Mouse (Mus musculus) induced T-regulatory cell, adult 2 months (primary cell): Measurements from ENCODE around the gene Nacc2.

Source experiments
- DNase-seq: peaks from one replicate; pipeline ENCODE4 v3.0.0-alpha.2; 2012; ENCODE audit warnings: low read depth

Gene Nacc2

DNA sequence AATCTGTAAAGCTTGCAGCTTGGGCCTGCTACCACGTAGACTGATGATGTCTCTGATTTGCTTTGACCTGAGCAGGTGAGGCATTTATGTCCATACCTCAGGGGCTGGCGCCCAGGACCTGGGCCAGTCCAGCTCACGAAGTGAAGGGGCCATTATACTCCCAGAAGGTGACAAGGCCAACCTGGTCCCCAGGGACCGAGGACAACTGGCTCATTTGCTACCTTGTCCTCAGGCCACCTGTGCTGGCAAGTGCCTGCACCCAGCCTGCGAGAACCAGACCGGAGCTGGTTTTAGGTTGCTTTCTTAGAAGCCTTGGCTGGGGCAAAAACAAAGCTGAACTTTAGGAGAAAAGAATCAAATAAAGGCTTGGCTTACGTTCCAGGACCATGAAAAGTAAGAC is 29.1 kb downstream of the Nacc2 start:
- DNase-seq = no peak

DNA sequence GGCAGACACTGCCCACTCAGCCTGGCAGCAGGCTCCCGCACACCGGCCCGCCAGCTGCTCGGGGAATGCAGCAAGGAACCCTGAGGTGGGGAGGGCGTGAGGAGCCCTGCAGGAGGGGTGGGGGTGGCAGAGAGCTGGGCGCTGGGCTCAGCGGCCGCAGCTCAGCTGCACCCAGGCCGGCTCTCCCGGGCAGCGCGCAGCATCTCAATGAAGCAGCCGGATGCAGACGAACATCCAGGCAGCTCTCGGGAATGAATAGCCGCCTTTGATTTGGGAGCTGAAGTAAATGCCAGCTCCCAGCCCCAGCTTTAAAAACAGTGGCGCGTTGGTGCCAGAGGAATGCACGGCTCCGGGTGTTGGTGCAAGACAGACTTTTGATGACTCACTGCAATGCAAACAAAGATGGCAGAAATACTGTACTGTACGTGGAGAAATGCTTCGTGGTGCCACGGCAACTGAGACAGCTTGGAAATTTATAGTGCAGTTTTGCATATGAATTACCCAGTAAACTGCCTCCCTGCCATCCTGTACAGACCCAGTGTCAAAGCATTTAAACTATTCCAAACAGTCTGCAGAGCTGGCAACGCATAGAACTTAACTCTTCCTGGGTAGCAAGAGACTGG is 31.1 kb downstream of the Nacc2 start:
- no peak for DNase-seq

DNA sequence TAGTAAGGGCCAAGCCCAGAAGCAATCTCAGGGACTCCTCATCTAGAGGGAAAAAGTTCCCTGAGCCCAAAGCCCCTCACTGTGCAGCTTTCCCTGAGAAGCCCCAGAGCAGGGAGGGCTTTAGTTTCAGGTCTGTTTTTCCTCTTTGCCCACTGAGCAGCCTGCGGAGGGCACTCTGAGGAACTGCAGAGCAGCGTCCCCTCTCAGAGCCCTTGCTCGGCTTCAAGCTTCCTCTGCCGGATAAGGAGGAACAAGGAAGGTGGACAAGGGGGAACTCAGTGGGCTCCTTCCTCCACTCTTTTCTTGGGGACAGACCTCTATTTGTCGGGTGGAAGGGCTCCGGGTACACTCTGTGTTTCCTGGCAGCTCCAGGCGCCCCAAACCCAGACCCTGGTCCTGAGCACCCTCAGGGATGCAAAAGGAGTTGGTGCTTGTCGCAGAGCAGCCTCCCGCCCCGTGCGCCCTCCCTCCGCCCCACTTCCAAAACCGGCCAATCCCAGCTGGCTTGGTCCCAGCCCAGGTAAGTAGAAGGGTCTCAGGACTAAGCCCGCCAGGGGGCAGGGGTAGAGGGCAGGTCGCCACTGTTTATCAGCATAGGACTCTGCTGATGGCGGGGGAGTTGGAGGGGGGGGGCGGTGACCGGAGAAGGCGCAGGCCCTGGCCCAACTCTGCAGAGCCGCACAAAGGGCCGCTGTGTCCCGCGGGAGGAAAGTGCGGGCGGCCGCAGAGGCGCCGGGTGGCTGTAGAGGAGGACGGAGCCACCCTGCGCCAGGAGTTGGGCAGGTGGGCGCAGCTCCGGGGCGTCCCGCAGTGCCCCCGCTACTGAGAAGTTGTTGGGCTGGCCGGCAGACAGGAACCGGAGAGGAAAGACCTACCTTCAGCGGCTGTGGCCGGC is 31.9 kb downstream of the Nacc2 start:
- no peak for DNase-seq

DNA sequence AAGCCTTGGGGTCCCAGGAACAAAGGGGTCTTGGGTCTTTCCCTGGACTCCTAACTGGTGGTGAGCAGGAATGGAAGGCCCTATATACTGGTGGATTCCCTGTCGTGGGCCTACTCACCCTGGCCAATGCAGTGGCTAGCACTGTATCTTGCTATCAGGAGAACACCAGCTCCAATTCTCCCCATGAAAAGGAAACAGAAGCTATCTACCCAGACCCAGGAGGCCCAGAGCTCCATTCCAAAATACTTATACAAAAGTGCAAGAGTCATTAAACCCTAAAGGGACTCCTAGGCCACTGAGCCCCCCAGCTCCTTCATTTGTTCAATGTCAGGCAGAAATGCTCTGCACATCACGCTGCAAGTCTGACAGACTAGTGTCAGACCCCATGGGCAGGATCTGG is 34.0 kb downstream of the Nacc2 start:
- DNase-seq = no peak

DNA sequence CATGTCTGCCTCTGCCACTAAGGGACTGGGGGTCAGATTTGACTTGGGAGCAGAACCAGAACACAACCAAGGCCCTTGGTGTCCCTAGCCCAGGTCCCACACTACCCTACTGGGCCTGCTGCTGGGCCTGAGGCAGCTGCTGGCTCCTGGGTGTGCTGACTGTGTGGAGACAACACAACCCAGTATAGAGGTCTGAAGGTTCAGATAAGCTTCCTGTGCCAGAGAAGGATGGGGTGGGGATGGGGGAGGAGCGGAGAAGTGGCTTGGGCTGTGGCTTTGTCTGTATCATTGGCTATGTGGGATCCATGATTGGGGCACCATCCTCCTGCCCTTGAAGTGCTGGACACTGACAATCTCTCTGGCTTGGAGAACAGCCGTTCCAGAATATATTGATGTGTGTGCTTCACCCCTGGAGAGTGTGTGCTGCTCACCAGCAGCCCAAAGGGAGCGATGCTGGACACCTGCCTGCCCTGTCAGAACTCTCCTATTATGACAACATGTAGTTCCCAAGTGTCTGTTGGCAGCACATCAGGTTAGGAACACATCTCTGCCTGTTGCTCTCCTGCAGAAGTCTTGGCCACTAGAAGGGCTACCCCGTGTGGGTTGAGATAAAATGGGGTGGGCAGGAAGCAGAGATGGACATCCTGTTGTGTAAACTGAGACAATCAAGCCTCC is 36.0 kb downstream of the Nacc2 start:
- no peak for DNase-seq

DNA sequence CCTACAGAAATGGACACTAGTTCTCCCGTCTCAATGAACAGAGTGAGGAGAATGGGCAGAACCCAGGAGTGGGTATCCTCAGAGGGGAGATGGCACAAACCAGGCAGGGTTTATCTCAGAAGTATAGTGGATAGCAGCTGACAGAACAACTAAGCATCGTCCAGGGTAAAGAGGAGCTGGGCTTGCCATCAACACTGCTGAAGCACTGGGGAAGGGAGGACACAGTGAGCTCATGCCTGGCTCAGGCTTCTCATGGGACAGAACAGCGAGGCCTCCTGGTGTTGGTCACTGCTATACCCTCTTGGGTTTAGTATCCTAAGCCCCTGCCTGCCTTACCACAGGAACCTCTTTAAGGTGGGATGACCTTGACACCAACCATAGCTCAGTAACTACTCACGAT is 36.5 kb downstream of the Nacc2 start:
- DNase-seq = no peak

DNA sequence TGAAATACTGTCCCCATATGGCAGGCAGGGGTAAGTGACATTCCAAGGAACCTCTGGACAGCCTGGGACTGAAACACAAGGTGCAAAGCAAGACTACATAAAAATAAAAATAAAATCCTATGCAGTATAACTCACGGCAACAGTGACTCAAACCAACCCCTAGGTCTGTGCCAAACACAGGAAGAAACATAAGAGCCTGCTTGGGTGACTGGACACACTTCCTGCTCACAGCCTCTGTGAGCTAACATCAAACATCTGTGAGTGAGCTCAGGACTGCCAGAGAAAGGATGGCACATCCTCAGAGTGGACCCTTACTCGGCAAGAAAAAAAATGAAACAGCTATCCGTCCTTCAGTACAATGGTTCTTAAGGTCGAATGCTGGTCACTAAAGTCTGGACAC is 40.1 kb downstream of the Nacc2 start:
- DNase-seq = no peak

DNA sequence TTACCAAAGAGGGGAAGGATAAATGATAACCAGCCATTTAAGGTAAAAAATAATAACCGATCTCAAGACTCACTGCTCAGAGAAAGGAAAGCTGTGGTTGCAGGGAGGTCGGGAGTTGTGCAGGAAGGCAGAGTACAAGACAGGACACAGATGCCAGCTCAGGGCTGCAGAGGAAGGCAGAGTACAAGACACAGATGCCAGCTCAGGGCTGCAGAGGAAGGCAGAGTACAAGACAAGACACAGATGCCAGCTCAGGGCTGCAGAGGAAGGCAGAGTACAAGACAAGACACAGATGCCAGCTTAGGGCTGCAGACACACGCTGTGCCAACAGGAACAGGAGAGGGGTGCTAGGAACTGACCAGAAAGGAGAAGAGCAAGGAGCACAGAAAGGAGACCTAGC is 42.2 kb downstream of the Nacc2 start:
- no peak for DNase-seq

DNA sequence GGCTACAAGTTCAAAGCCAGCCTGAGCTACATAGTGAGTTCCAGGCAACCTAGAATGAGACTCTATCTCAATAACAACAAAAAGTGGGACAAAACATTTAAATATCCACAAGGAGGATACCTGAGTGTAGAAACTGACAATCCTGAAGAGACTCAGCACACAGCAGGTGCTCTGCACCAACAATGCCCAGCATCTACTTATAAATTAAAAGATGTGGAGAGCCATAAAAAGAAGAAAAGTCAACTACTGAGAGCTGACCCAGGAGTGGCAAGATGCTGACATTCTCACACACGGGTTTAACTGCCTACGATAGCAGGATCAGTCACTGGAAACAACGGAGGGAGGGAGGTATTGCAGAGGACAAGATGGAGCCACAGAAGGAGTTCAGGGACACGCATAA is 43.6 kb downstream of the Nacc2 start:
- no peak for DNase-seq

DNA sequence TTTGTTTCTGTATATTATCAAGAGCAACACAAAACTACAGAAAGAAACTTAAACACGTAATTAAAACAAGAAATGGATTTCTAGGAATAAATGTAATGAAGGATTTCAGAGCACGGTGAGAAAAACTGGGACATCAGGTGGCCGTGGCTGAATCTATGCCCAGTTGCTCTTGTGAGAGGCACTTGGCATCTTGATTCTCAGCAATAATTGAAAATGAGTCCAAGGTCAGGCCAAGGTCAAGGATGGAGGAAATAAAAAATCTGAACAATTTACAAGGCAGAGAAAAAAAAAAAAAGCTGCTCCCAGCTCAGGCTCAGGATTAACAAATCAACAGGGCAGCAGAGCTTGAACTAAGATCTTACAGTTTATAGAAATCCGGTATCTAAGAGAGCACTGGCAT is 46.0 kb downstream of the Nacc2 start:
- no peak for DNase-seq

DNA sequence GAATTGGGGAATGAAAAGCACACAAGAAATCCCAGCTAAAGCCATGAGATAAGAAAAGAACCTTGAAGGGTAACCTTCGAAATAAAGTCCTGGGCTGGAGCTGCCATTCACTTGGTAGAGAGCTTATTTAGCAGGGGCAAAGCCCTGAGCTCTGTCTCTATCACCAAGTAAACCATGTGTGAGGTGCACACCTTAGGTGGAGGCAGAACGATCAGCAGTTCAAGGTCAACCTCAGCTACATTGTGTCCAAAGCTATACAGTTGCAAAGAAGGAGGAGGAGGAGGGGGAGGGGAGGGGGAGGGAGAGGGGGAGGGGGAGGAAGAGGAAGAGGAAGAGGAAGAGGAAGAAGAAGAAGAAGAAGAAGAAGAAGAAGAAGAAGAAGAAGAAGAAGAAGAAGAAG is 46.9 kb downstream of the Nacc2 start:
- no peak for DNase-seq

DNA sequence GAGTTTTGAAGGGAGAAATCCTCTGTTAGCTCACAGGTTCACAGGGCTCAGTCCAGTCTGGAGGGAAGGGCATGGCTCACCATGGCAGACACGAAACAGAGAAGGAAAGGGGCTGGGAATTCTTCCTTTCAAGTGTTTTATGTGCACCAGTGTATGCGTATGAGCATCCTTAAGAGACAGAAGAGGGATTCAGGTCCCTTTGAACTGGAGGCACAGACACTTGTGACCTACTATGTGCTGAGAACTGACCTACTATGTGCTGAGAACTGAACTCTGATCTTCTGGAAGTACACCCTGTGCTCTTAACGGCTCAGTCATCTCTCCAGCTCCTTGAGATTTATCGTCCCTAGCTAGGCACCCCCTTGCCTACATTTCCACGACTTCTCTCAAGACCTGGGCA is 48.5 kb downstream of the Nacc2 start:
- DNase-seq = no peak

DNA sequence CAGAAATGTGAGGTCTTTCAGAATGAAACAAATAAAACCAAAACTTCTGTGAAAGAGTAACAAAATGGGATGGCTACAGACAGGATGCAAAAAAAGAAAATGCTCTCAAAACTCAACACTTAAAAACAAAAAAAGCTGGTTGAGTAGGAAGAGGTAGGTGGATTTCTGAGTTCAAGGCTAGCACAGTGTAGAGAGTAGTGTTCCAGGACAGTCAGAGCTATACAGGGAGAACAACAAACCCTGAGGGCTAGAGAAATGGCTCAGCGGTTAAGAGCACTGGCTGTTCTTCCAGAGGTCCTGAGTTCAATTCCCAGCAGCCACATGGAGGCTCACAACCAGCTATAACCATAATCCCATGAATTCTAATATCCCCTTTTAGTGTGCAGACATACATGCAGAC is 54.4 kb downstream of the Nacc2 start:
- DNase-seq = no peak

DNA sequence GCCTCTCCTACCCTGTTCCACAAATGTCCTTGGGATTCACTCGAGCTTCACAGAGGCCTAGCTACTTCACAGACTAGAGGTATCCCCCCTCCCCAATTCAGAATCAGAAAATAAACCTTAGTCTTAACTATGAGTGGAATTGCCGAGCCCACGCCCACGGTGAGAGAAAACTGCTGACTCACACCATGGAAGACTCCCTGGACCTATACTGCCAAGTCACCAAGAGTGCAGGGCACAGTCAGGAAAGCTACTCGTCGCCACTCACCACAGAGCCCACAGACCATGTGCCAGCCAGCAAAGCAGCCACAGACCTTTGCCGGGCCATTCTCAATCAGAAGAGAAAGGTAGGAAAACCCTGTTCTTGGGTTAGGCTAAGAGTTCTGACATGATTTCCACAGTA is 54.8 kb downstream of the Nacc2 start:
- DNase-seq = no peak

DNA sequence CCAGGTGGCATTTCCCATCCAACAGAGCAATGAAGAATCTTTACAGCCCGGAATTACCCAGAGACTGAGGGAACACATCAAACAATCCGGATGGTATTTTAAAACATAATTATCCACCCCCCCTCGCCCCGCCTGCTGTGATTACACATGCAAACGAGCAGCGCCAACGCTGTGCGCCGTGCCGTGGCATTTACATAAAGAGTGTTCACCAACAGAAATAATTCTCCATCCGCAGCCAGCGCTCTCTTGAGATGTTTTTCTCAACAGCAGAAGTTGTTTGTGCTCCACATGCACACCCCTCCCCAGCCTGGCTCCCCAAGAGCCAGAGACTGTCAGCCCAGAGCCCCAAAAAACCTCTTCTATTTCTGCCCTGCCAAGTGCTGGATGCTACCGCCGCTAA is 56.5 kb downstream of the Nacc2 start:
- no peak for DNase-seq

DNA sequence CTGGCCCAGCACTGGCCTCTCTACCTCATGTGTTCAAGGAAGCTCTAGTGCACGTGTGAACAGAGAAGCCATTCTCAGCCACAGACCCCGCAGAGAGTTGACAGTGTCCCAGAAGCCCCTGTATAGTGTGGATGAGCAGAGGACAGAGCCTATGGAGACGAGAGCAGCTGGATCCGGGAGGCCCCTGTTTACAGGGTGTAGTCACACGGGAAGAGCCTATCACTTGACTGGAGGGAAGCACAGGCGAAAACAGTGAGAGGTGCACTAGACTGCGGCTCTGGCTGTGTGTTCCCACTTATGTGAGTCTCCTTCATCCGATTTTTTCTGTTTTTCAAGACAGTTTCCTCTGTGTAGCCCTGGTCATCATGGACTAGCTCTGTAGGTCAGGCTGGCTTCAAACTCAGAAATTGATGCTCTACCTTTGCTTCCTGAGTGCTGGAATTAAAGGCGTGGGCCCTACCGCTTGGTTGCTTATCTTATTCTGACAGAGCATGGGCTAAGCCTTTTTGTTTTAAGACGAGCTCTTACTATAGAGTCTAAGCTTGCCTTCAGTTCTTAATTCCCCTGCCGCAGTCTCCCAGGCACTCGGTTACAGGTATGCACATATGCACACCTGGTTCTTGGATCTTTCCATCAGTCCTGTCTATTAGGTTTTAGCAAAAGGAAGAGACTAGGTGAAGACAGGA is 60.1 kb downstream of the Nacc2 start:
- DNase-seq = no peak

DNA sequence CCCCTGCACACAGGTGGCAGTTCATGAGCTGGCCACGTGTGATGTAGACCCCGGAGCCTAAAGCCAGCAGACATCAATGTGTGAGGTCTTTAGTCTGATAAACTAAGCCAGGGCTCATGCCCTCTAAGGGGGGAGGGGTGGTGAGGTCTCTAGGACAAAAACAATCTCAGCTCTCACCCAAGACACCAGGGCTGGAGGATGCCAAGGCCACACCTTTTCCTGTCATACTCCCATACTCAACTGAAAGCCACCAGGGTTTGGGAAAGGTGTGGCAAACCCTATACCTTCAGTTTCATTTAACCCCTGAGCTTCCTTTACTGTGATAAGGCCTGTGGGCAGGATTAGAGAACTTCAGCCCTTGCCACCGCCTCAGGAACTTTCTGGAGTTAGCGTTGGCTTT is 60.8 kb downstream of the Nacc2 start:
- DNase-seq = peak; percentile 71

DNA sequence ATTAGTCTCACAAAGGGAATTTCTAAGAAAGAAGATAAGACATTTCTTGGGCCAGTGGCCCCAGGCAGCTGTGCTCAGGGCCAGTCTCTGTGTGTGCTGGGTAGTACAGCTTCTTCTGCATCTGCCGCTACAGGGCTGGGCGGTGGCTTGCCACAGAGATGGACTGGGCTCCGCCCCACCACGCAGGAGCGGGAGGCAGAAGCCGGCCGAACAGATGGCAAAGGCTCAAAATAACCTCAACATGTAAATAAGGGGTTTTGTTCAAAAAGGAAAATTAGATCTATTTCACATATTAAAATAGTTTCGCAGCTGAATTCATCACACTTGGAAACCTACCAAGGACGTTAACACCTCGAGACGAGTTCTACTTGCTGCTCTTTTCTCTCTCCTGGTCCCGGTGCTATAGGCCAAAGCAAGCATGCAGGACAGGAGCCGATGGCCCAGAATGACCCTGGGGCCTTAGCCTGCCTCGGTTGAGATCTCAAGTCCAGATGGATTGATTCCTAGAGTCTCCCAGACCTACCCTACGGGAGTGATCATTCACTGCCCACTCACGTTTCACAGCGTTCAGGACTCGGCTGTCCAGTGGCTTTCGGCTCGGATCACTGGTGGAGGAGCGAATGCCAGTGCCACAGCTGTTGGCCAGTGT is 61.9 kb downstream of the Nacc2 start:
- DNase-seq = peak; percentile 44

DNA sequence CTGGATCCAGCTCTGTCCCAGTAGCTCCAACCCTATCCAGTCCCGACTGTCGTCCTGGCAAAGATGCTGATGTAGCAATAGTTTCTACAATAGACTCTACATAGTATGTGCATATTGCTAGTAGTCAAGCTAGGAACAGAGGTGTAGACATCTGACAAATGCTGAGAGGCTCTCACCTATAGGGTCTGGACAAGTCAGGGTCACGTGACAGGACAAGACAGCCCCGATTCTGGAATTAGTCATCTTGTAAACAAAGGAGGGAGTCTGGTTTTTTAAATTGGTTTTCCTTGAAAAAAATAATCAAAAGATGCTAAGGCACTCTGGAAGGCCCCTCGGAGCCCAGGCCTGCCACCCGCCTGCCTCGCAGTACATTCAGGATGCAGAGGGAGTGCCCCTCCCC is 66.0 kb downstream of the Nacc2 start:
- DNase-seq = no peak

DNA sequence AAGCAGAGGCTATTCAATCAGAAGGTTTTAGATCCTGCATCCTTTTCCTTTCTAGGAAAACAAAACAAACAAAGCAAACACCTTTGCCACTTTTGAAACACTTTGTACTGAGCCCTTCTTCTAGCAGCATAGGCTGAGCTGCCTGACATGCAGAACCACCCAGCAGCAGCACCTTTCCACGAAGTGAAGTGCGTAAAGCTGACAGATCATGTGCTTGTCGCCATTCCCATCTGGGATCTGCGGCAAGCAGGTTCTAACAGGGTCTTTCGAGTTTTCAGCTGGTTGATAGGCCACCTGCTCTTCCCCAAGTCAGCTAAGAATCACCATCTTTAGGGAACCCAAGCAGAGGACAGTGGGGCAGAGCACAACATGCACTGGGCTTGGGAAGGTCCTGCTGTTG is 66.8 kb downstream of the Nacc2 start:
- no peak for DNase-seq

DNA sequence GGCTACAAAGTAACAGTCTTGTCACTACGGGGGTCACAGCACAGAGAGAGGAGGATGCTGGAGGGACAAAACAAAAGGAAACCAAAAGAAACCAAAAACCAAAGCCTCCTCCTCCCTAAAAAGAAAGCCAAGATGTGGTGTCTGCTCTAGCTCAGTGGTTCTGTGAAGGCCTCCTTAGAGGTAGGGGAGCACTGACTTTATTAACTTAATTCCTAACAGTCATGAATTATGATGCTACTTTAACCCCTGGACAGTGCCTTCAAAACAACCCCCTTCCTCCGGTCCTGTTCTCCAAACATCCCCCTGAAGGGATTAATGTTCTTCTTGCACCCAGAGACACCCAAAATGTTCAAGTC is 67.3 kb downstream of the Nacc2 start:
- no peak for DNase-seq

DNA sequence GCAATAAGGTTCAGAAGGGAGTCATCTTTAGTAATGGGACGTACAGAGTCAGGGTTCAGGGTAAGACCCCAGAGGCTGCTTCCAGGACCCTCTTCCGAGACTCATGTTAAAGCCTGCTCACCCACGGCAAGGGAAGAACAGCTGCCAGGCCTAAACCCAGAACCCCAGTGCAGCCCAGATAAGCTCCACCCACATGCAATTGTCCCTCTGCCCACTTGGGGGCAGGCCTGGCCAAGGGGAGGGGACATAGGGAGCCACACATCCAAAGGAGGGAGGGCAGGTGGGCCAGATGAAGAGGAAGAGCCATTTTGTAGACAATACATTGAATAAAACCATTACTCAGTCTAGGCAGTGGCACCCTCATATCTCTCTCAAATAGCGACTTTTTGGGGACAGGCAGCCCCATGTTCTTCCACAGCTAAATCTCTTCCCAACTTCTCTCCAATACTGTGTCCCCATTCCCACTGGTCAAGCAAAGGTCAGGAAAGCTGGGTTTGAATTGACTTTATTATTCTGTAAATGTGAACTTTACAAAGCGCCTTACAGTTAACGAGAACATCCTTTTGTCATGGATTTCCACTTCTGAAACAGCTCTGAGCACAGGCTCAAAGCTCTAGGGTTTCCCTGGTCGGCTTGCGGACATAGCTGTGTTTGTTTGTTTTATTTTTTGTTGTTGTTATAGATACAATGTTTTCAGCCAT is 67.8 kb downstream of the Nacc2 start:
- peak; percentile 85 for DNase-seq
